Mouse (Mus musculus) CH12.LX (cell line): Measurements from ENCODE around the gene Anapc13.

Experiments used
- BHLHE40 ChIP-seq: IDR thresholded peaks from 2 replicates; pipeline ENCODE4 v1.6.1; 2011; ENCODE audit warnings: mild to moderate bottlenecking, low read depth, low read length, improper control_type of control experiment
- CHD1 ChIP-seq: IDR thresholded peaks from 2 replicates; pipeline ENCODE4 v1.6.1; 2012; ENCODE audit warnings: low read depth, low read length, improper control_type of control experiment, inconsistent platforms
- CTCF ChIP-seq, 2 experiments: IDR thresholded peaks in 1 of 2; conservative IDR thresholded peaks in 1 of 2; 2 replicates each; pipeline ENCODE4 v1.5.1; 2011 to 2012; ENCODE audit warnings: low read depth in 2 of 2, low read length in 2 of 2, improper control_type of control experiment in 1 of 2, inconsistent platforms in 1 of 2, mild to moderate bottlenecking in 1 of 2, moderate library complexity in 1 of 2
- EP300 ChIP-seq: IDR thresholded peaks from 2 replicates; pipeline ENCODE4 v1.6.1; 2011; ENCODE audit warnings: low read length, improper control_type of control experiment
- HCFC1 ChIP-seq: IDR thresholded peaks from 2 replicates; pipeline ENCODE4 v1.6.1; 2012; ENCODE audit warnings: low read depth, mild to moderate bottlenecking, inconsistent platforms, low read length, improper control_type of control experiment
- MXI1 ChIP-seq: IDR thresholded peaks from 2 replicates; pipeline ENCODE4 v1.6.1; 2011; ENCODE audit warnings: mild to moderate bottlenecking, low read depth, low read length, improper control_type of control experiment
- POLR2A ChIP-seq: IDR thresholded peaks from 2 replicates; pipeline ENCODE4 v1.6.1; 2011; ENCODE audit warnings: low read depth, mild to moderate bottlenecking, improper control_type of control experiment, low read length
- RCOR1 ChIP-seq: conservative IDR thresholded peaks from 2 replicates; pipeline ENCODE4 v1.6.1; 2012; ENCODE audit warnings: low read depth, mild to moderate bottlenecking, inconsistent platforms, low read length, improper control_type of control experiment
- SIN3A ChIP-seq: IDR thresholded peaks from 2 replicates; pipeline ENCODE4 v1.6.1; 2012; ENCODE audit warnings: low read length, improper control_type of control experiment, inconsistent platforms
- TBP ChIP-seq: conservative IDR thresholded peaks from 2 replicates; pipeline ENCODE4 v1.6.1; 2011; ENCODE audit warnings: low read depth, low read length, improper control_type of control experiment
- UBTF ChIP-seq: IDR thresholded peaks from 2 replicates; pipeline ENCODE4 v1.6.1; 2012; ENCODE audit warnings: low read depth, mild to moderate bottlenecking, inconsistent platforms, low read length, improper control_type of control experiment, moderate library complexity
- USF1 ChIP-seq: IDR thresholded peaks from 2 replicates; pipeline ENCODE4 v1.6.1; 2014; ENCODE audit warnings: low read depth, mild to moderate bottlenecking, inconsistent platforms, low read length, improper control_type of control experiment
- ZMIZ1 ChIP-seq: IDR thresholded peaks from 2 replicates; pipeline ENCODE4 v1.6.1; 2012; ENCODE audit warnings: low read depth, mild to moderate bottlenecking, inconsistent platforms, low read length, improper control_type of control experiment

GRCm38 (mm10) chr9:102601666-102602065 lies 24.4 kb upstream of the Anapc13 start:
- TF ChIP-seq HCFC1 (no peak), CTCF (conservative IDR thresholded peaks at IDR 0.05 in 1 of 2, IDR thresholded peaks at IDR 0.05 in 1 of 2; ENCODE audit: low read depth in 2 of 2, low read length in 2 of 2) (no peak), POLR2A (no peak), USF1 (no peak), UBTF (no peak), EP300 (no peak), ZMIZ1 (no peak), BHLHE40 (no peak), SIN3A (no peak), RCOR1 (no peak), TBP (no peak), CHD1 (no peak), MXI1 (no peak)
